Mouse (Mus musculus) hindbrain, embryonic 12.5 days (tissue): Measurements from ENCODE around the gene Gm8281. TPM values are rescaled to one million over a fixed set of nuclear protein-coding genes. Genes with fewer than 3 reads are reported as not detected.
"Not testable (repeated sequence)": the region's sequence is repeated elsewhere in the genome, so short reads cannot be mapped to it uniquely, and the experiment has no call there.

Experiments used
- ATAC-seq: fragments of 200-750 bp; cut with Nextera tagmentation; 2 replicates; pipeline ENCODE4 v1.8.0; 2017; ENCODE audit warnings: moderate TSS enrichment; ENCODE audit not compliant: low FRiP score
- H3K27ac ChIP-seq: fragments of 300-500 bp; sonication (generic); 2 replicates; pipeline ENCODE4 v1.5.1; 2016; ENCODE audit warnings: mild to moderate bottlenecking
- H3K27me3 ChIP-seq: fragments of 300-500 bp; sonication (generic); 2 replicates; pipeline ENCODE4 v1.6.1; 2016; ENCODE audit warnings: mild to moderate bottlenecking
- H3K36me3 ChIP-seq: fragments of 300-500 bp; sonication (generic); 2 replicates; pipeline ENCODE4 v1.6.1; 2016; ENCODE audit warnings: mild to moderate bottlenecking
- H3K4me1 ChIP-seq: fragments of 300-500 bp; sonication (generic); 2 replicates; pipeline ENCODE4 v1.6.1; 2016
- H3K4me2 ChIP-seq: fragments of 300-500 bp; sonication (generic); replicated peaks from 2 replicates; pipeline ENCODE4 v1.6.1; 2016; ENCODE audit warnings: mild to moderate bottlenecking
- H3K4me3 ChIP-seq: fragments of 300-500 bp; sonication (generic); 2 replicates; pipeline ENCODE4 v1.5.1; 2016; ENCODE audit warnings: mild to moderate bottlenecking
- H3K9ac ChIP-seq: fragments of 300-500 bp; sonication (generic); 2 replicates; pipeline ENCODE4 v1.6.1; 2016; ENCODE audit warnings: mild to moderate bottlenecking, moderate library complexity
- H3K9me3 ChIP-seq: fragments of 300-500 bp; sonication (generic); replicated peaks from 2 replicates; pipeline ENCODE4 v1.6.1; 2016; ENCODE audit warnings: mild to moderate bottlenecking
- WGBS: fragments of 180-500 bp; shearing (Covaris S2); methylation state at CpG from one replicate; pipeline ENCODE4 v1.1.7; 2016; 5-methylcytosine and 5-hydroxymethylcytosine counted together
- polyA plus RNA-seq: library from polyadenylated mRNA; unstranded; fragments of >200 nt; fragmentation: Nextera tagmentation; extraction: Ambion mirVana; gene quantifications from 2 replicates; pipeline ENCODE4 v1.2.1, GENCODE M21; 2016

Gene Gm8281
- 1.9 and 3.8 TPM in 2 replicates for polyA plus RNA-seq

DNA sequence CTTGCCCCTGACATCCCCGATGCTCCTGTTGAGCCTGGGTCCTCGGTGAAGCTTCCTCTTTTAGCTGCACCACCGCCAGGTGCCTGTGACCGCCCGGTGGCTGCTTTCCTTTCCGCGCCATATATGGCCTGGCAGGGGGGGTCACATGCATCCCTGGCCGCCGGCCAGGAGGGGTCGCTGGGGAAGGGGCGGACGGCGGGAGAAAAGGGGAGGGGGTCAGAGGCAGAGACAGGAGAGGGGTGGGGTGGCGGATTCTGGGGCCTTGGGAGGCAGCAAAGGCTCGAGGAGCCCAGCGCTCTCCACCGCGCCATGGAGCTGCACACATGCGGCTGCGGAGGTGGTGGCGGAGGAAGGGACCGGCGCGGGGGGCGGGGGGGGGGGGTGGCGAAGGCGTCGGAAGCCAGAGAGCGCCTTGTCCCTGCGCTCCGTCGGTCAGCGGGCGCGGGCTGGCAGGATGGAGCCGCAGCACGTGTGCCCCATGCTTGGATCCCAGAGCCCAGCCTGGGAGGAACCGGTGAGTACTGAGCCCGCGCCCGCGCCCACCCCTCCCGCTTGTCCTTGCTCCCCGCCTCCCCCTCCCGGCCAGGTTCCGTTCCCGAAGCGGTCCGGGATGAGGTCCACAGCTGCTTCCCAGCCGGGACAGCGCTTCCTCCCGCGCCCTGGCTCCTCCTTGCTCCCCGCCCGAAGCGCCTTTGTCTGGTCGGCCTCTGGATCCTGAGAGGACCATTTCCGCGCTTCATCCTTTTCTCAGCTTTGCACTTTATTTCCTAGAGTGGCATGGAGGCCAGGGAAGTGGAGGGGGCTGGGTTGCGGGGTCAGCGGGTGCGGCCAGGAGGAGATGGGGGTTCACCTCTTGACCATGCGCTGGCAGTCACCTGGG, at the start of gene Gm8281:
Gene Gm8281 (plus strand): TSS at position 430 of the 880 bp plus-strand sequence.
- not testable (repeated sequence) for H3K27ac ChIP-seq, ATAC-seq

DNA sequence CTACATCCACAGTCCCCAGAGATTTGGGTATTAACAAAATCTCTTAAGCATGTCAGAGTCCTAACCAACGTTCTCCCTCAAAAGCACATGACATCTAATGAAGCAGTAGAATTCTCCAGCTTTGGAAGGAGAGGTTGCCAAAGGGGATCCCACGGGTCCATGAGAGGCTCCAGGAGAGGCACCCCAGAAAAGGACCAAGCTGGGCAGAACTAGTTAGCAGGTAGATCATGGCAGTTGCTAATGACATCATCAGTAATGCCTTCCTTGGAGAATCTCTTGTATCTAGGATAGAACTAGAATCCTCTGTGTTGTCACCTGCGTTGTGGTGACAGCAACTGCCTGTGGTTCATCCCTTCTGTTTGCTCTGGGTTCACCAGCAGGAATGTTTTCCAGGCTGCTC, 20.5 kb upstream of the Gm8281 start, which contains the start of gene 4930555G01Rik:
Gene 4930555G01Rik (plus strand): TSS at position 301 of the 400 bp plus-strand sequence.
- not testable (repeated sequence) for H3K27ac ChIP-seq, H3K9ac ChIP-seq, ATAC-seq, H3K4me2 ChIP-seq, H3K9me3 ChIP-seq, H3K36me3 ChIP-seq, H3K4me3 ChIP-seq, H3K27me3 ChIP-seq, H3K4me1 ChIP-seq
- no CpG with 5 or more reads among the region's 3 CpGs for WGBS

More for the DNA sequence above, at the start of gene Gm8281:
- peak within 1 kb of the TSS; percentile 48 for H3K4me3 ChIP-seq
- not testable (repeated sequence) for H3K9me3 ChIP-seq, H3K27me3 ChIP-seq, H3K36me3 ChIP-seq, H3K4me1 ChIP-seq
- H3K9ac ChIP-seq = peak within 1 kb of the TSS; percentile 67
- peak within 1 kb of the TSS; percentile 62 for H3K4me2 ChIP-seq
- 5% methylated on average over 31 of the region's 63 CpGs for WGBS

DNA sequence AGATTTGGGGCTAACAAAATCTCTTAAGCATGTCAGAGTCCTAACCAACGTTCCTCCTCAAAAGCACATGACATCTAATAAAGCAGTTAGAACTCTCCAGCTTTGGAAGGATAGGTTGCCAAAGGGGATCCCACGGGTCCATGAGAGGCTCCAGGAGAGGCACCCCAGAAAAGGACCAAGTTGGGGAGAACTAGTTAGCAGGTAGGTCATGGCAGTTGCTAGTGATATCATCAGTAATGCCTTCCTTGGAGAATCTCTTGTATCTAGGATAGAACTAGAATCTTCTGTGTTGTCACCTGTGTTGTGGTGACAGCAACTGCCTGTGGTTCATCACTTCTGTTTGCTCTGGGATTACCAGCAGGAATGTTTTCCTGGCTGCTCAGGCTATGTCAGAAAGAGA, 60.4 kb downstream of the Gm8281 start, which contains the start of gene Gm8279:
Gene Gm8279 (plus strand): TSS at position 301 of the 400 bp plus-strand sequence.
- WGBS = 73% methylated on average over 2 of the region's 2 CpGs
- not testable (repeated sequence) for H3K9ac ChIP-seq, H3K4me1 ChIP-seq, H3K27me3 ChIP-seq, H3K4me3 ChIP-seq, H3K36me3 ChIP-seq, H3K4me2 ChIP-seq, H3K9me3 ChIP-seq, ATAC-seq, H3K27ac ChIP-seq

Other genes with a start within 250 kb of the Gm8281 start
- not detected in 2 replicates for gene Gm3269, start 232.9 kb upstream of the Gm8281 start, polyA plus RNA-seq
- 0.61 and 2.2 TPM in 2 replicates for gene Gm3264, start 215.5 kb upstream of the Gm8281 start, polyA plus RNA-seq
- gene Gm3278, start 178.6 kb upstream of the Gm8281 start, polyA plus RNA-seq = 0.18 TPM in 1 of 2 replicates, not detected in the other
- gene Gm8297, start 87.1 kb upstream of the Gm8281 start, polyA plus RNA-seq = not detected in 2 replicates
- not detected in 2 replicates for gene Gm3298, start 55.1 kb upstream of the Gm8281 start, polyA plus RNA-seq
- gene 4930555G01Rik, start 20.4 kb upstream of the Gm8281 start, polyA plus RNA-seq = not detected in 2 replicates
- not detected in 2 replicates for gene Gm8279, start 60.5 kb downstream of the Gm8281 start, polyA plus RNA-seq
- gene Gm3317, start 93.5 kb downstream of the Gm8281 start, polyA plus RNA-seq = not detected in 2 replicates
- not detected in 2 replicates for gene Gm8271, start 114.8 kb downstream of the Gm8281 start, polyA plus RNA-seq
- not detected in 2 replicates for gene Gm3526, start 189.5 kb downstream of the Gm8281 start, polyA plus RNA-seq